Mouse (Mus musculus) retina, postnatal 1 day (tissue): ENCODE measurements around the gene Dnm3.
A peak's percentile ranks its signal among the peaks of the same experiment; 100 is the strongest.

Experiments
- DNase-seq: peaks from one replicate; pipeline ENCODE4 v3.0.0-alpha.2; 2012

The Dnm3 gene

GRCm38 (mm10) chr1:162477246-162478209 lies at the start of gene Dnm3:
Dnm3 (minus strand) TSS chr1:162478034.
- peak; percentile 96 for DNase-seq

DNA sequence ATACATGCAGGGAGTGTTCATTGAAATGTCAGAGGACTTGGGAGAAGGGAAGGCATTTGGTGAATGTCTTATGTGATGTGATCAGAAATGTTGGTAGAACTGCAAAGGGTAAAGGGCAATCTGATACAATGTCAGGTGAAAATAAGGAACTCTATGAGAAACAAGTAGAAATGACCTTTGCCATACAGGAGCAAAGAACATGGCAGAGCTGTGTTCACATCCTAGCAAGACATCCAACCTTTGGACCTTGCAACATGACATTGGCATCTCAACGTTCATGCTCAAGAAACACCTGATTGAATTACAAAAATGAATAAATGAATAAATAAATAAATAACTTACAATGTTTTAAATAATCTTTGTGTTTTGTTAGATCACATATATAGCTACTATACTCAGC lies 37.3 kb upstream of the Dnm3 start:
- DNase-seq, result no peak

DNA sequence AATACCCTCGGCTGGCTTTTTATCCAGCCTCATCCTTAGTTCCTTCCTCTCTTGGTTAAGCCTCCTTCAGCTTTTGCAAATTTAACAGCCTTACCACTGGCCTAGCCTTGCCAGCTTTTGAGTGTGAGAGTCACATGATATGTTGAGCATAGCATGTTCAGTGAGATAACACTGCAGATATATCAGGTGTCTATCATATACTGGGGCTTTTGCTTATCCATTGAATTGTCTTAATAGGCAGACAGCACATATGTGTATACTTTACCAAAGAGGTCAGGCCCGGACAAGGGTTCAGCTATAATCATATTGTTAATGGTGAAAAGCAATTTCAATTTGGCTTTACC lies 32.2 kb upstream of the Dnm3 start:
- DNase-seq, result no peak

- peak; percentile 44 for DNase-seq
Observed at GRCm38 (mm10) chr1:162509329-162510012, 31.6 kb upstream of the Dnm3 start.

DNA sequence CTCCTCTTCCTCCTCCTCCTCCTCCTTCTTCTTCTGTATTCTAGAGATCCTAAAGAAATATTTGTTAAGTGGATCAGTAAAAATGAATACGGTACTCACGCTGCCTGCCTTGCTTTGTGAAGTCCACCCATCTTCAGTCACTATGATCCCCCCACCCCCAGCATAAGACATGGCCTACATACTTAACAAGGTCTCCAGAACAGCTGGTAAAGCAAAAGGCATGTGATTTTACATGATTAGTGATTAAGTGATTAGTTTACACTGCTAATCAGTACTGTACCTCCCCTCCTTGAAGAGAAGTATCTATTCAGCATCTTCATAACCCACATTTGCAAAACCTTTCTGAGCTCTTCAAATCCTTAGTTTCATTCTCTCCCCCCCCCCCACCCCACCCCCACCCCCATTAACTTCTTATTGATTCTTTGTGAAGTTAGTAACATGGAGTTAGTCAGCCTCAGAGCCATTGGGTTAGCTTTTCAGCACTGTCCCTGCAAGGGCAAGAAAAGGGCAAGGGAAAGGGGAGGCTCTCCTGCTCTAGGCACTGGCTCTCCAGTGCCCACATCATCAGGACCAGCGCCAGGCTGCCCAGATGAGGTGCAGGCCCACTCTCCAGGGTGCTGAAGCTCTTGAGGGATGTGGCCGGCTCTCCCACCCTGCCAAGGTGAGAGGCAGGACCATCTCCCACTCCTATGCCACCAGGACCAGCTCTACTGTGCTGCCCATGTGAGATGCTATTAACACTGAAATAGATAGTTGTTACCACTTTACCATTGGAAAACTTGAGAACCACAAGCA lies 30.6 kb upstream of the Dnm3 start:
- DNase-seq, result peak; percentile 55

- no peak for DNase-seq
Observed at GRCm38 (mm10) chr1:162506516-162506915, 28.7 kb upstream of the Dnm3 start.

DNA sequence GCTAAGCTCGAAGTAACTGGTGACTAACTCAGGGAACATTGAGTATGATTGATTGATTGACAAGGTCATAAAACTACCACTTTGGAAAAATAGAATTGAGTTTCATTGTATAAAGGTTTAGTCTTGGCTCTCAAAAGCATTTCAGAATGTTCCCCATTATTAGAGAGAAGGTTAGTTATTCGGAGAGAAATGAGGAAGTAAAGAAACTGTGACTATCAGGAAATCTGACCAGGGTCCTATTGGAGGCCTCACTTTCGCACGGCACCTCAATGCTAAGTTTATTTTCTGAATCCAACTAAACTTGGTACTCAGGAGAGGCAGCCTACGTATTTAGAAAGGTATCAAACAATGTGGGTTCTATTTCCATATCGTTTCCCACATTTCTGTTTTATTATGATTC lies 27.8 kb upstream of the Dnm3 start:
- no peak for DNase-seq

- DNase-seq, result peak; percentile 35
Observed at GRCm38 (mm10) chr1:162476531-162477080, 1.2 kb downstream of the Dnm3 start.

- DNase-seq, result no peak
Observed at GRCm38 (mm10) chr1:162472949-162473348, 4.9 kb downstream of the Dnm3 start.

DNA sequence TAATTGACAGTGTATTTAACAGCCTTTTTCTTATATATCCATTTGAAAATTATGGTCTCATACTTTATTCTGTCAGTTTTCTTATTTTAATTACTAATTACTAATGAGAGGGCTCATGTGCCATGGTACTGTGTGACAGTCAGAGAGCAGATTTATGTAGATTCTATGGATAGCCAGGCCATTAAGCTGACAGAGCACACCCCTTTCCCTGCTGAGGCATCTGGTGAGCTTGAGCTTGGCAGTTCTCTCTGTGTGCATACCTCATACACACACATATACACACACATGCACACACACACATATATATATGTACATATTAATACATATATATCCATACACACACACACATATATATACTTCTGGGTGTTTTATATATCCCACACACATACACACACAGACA lies 6.7 kb downstream of the Dnm3 start:
- DNase-seq, result no peak

- DNase-seq, result no peak
Observed at GRCm38 (mm10) chr1:162469752-162470280, 8.0 kb downstream of the Dnm3 start.

GRCm38 (mm10) chr1:162463676-162464075 lies 14.2 kb downstream of the Dnm3 start:
- no peak for DNase-seq

DNA sequence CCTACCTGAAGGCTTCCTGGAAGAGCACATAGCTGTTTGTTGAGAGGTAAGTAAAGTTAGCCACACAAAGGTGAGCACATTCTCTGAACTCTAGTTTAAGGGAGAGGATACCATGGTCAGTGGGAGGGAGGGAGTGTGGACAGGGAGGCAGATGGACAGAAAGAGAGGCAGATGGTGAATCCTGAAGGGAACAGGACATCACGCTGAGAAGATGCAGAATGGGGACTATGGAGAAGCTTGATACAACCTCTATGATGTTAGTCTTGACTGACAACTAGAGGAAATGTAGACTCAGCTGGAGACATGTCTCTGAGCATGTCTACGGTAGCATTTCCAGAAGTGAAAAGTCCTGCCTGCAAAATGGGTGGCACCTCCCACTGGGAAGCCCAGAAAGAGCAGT lies 19.1 kb downstream of the Dnm3 start:
- DNase-seq, result no peak

DNA sequence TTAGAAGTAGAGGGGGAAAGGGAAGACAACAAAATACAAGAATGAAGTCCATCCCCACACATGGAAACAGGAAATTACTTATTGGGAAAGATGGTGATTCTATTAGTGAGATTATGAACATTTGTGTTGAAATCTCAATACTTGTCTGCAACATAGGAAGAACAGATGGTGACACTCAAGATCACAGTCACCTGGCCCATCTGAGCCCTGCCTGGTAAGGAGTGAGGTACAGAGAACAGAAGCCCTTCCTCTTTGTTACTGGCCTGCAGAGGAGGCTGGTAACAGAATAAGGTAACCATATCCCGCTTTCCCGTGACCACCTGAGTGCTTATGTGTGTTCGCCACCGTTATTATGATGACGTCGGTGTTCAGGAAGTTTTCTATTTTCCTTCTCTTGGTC lies 21.0 kb downstream of the Dnm3 start:
- no peak for DNase-seq

- no peak for DNase-seq
Observed at GRCm38 (mm10) chr1:162456406-162456805, 21.4 kb downstream of the Dnm3 start.

- DNase-seq, result peak; percentile 54
Observed at GRCm38 (mm10) chr1:162453578-162453977, 24.3 kb downstream of the Dnm3 start.

DNA sequence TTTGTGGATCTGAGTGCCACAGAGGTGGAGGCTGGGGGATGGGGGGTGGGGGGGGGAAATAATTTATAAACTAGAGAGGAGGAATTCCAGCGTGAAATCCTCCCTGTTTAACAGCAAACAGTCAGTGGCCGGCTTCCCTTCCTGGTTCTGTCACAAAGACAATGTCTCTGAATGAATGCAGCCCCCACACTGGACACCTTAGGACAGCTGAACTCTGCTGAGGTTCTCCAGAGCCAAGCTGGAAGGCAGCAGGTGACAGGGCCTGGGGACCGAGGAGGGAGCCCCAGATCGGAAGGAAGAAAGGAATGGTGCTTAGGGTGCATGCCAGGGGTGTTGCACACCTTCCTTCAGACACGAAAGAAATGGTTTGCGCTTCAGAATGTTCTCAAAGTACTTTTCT lies 24.8 kb downstream of the Dnm3 start:
- DNase-seq, result no peak

- DNase-seq, result no peak
Observed at GRCm38 (mm10) chr1:162449161-162449909, 28.5 kb downstream of the Dnm3 start.

GRCm38 (mm10) chr1:162444805-162445204 lies 33.0 kb downstream of the Dnm3 start:
- no peak for DNase-seq

DNA sequence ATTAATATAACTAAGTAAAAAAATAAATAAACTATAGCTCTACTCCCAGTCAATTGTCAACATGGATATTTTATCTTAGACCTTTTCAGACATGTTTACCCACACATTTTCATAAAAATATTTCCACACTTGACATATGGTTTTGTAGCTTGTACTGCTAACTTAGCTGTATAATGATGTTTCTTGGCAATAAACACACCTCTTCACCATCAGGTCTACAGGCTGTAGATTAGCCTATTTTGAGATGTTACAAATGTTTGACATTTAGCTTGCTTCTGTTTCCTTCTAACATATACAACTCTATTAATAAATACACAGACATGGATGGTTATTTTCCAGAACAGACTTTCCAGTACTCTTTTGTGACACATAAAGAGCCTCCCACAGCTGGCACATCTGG lies 38.3 kb downstream of the Dnm3 start:
- no peak for DNase-seq

GRCm38 (mm10) chr1:162436672-162437071 lies 41.2 kb downstream of the Dnm3 start:
- DNase-seq, result no peak

GRCm38 (mm10) chr1:162428904-162429303 lies 48.9 kb downstream of the Dnm3 start:
- no peak for DNase-seq
